Mouse (Mus musculus) embryonic stem cell, embryonic (primary cell): ENCODE data around the gene Ryr2.

Source experiments
- CTCF ChIA-PET, 4 experiments: fragments of 300-600 bp in 2 of 4; fragments of 350-600 bp in 2 of 4; sonication (Branson Sonifier 250); formaldehyde crosslinking; loops; one replicate each; lab custom pipeline; 2022; ENCODE audit warnings: inconsistent platforms in 2 of 4; lab: Charles Lee
- POLR2A ChIA-PET, 4 experiments: fragments of 300-600 bp in 2 of 4; fragments of 350-600 bp in 2 of 4; sonication (Branson Sonifier 250); formaldehyde crosslinking; loops; one replicate each; lab custom pipeline; 2022; ENCODE audit warnings: antibody characterized with exemption in 4 of 4, inconsistent platforms in 1 of 4; lab: Charles Lee

Gene Ryr2

GRCm38 (mm10) chr13:12103017-12103416, 3.7 kb downstream of the Ryr2 start:
- CTCF ChIA-PET = no interaction called here
- POLR2A ChIA-PET = interaction anchor here in 1 of 4 experiments (0.5 kb wide), 1 partner anchor 189 kb away, joined by 5 read pairs; no protein-coding TSS in a partner anchor

GRCm38 (mm10) chr13:12099446-12099845, 7.3 kb downstream of the Ryr2 start:
- POLR2A ChIA-PET = interaction anchor here in 1 of 4 experiments (0.6 kb wide), 1 partner anchor 173 kb away, joined by 3 read pairs; no protein-coding TSS in a partner anchor
- CTCF ChIA-PET = no interaction called here

DNA sequence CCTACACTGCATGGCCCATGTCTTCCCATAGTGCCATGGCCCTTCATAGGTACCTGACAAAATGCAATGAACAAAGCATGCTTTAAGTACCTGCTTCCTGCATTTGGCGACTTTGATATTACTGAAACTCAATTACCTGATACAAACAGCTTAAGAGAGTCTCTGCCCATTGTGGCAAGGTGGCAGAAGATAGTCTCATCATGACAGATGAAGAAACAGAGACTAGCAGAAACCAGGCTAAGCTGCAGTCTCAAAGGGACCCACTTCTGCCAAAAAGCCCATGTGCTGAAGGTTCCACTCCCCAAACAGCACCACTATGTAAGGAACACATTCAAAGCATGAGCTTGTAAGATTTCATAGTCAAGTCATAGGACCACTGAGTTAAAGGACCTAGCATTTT, 7.8 kb downstream of the Ryr2 start:
- CTCF ChIA-PET = interaction anchor here in 1 of 4 experiments (0.6 kb wide), 1 partner anchor 226 kb away, joined by 4 read pairs; no protein-coding TSS in a partner anchor

GRCm38 (mm10) chr13:12096382-12096932, 10.3 kb downstream of the Ryr2 start:
- POLR2A ChIA-PET = interaction anchor here in 1 of 4 experiments (0.6 kb wide), 1 partner anchor 170 kb away, joined by 5 read pairs; no protein-coding TSS in a partner anchor

More for the DNA sequence above, 7.8 kb downstream of the Ryr2 start:
- POLR2A ChIA-PET = interaction anchor here in 1 of 4 experiments (0.6 to 1.0 kb wide), 2 partner anchors 26 to 173 kb away, joined by 3 read pairs; no protein-coding TSS in a partner anchor

DNA sequence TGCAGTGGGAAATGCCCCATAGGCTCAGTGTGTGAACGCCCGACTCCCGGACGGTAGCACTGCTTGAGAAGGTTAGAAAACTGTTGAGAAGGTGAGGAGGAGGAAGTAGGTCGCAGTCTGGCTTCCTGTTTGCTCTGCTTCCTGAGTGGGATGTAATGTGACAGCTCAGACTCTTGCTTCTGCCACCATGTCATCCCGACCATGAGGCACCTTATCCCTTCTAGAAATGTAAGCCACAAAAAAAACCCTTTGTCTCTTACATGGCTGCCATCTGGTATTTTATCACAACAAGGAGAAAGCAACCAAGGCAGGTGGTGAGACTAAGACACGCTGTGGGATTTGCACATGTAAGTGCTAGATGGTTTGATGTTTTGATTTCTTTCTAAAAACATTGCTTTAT, 12.2 kb downstream of the Ryr2 start:
- CTCF ChIA-PET = interaction anchor here in 1 of 4 experiments (0.5 kb wide), 1 partner anchor 12 kb away, joined by 3 read pairs; the partner anchor contains the start of gene Ryr2

More at GRCm38 (mm10) chr13:12096382-12096932, 10.3 kb downstream of the Ryr2 start:
- CTCF ChIA-PET = no interaction called here

GRCm38 (mm10) chr13:12093146-12093545, 13.6 kb downstream of the Ryr2 start:
- POLR2A ChIA-PET = no interaction called here
- CTCF ChIA-PET = no interaction called here

More for the DNA sequence above, 12.2 kb downstream of the Ryr2 start:
- POLR2A ChIA-PET = no interaction called here

DNA sequence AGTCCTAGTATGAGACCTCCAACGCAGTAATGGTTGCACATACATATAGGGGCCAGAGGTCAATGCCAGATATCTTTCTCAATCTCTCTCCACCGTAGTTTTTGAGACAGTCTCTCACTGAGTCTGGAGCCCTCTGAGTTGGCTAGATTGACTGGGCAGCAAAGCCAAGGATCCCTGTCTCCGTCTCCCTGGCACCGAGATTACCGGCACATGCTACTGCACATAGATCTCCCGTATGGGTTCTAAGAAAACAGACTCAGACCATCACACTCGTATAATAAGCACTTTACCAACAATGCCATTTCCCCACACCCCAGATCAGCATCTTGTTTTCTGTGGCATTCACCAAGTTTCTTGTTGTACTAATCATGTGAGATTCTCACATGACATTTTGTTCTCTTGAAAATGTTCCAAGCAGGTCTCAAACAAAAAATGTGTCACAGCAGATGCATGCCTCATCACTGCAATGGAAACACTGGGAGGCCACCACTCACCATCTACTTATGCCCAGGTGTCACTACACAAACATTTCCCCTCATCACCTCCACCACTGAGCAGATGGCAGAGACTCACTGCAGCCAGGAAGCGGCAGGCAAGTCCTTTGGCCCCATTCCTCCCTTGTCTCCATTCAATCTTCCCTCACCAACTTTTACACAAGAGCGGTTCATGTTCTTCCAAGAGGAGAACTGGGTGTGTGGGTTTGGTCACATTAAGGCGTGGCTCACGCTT, 14.2 kb downstream of the Ryr2 start:
- ChIA-PET POLR2A (no interaction called here), CTCF (no interaction called here)

GRCm38 (mm10) chr13:12084112-12084475, 22.7 kb downstream of the Ryr2 start:
- CTCF ChIA-PET = interaction anchor here in 1 of 4 experiments (1.0 kb wide), 1 partner anchor 11 kb away, joined by 3 read pairs; no protein-coding TSS in a partner anchor
- POLR2A ChIA-PET = no interaction called here

GRCm38 (mm10) chr13:12083443-12084111, 23.2 kb downstream of the Ryr2 start:
- POLR2A ChIA-PET = no interaction called here
- CTCF ChIA-PET = interaction anchor here in 1 of 4 experiments (1.0 kb wide), 1 partner anchor 11 kb away, joined by 3 read pairs; no protein-coding TSS in a partner anchor

DNA sequence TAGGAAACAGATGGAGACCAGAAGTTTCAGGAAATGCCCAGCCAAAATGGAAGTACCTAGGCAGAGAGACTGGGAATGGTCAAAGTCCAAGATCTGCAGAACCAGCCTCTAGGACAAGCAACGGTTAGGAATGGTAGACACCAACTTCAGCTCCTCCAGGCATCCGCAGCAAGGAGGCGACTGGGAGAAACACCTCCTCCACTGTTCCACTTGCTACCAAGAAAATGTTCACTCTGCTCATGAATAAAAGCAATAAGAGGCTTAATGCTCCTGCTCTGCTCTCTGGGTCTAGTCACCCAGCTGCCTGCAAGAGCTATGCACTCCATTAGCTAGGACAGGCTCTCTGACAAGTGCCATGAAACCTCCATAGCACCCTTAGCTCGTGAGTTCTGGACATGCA, 26.2 kb downstream of the Ryr2 start:
- CTCF ChIA-PET = interaction anchor here in 1 of 4 experiments (0.6 kb wide), 1 partner anchor 318 kb away, joined by 3 read pairs; no protein-coding TSS in a partner anchor
- POLR2A ChIA-PET = no interaction called here

GRCm38 (mm10) chr13:12079536-12079935, 27.2 kb downstream of the Ryr2 start:
- POLR2A ChIA-PET = interaction anchor here in 1 of 4 experiments (0.7 kb wide), 1 partner anchor 8 kb away, joined by 7 read pairs; no protein-coding TSS in a partner anchor
- CTCF ChIA-PET = no interaction called here

DNA sequence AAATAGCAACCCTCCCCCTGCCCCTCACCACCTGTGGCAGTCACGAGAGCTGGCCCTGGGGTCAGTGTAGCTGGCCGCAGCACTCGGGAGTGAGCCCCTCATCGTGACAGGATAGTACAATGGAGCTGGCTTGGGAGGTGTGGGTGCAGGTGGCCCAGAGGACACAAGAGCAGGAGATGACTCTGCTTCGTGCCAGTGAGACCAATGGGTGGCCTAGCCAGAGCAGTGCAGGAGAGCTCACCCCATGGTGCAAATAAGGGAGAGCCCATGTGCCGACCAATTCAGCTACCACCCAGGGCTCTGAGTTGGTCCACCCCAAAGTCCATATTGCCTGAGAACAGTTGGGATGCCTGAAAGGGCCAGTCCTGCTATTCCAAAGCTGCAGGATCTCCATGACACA, 31.8 kb downstream of the Ryr2 start:
- CTCF ChIA-PET = no interaction called here
- POLR2A ChIA-PET = interaction anchor here in 1 of 4 experiments (0.7 kb wide), 1 partner anchor 235 kb away, joined by 3 read pairs; no protein-coding TSS in a partner anchor

GRCm38 (mm10) chr13:12072571-12072970, 34.2 kb downstream of the Ryr2 start:
- POLR2A ChIA-PET = interaction anchor here in 2 of 4 experiments (1.0 to 1.6 kb wide), 5 partner anchors 13 to 104 kb away, joined by 3 to 4 read pairs (median 4); no protein-coding TSS in a partner anchor
- CTCF ChIA-PET = interaction anchor here in 2 of 4 experiments (0.7 to 1.3 kb wide), 3 partner anchors 11 to 197 kb away, joined by 3 to 4 read pairs (median 3); no protein-coding TSS in a partner anchor

- ChIA-PET POLR2A (interaction anchor here in 1 of 4 experiments (1.3 to 1.6 kb wide), 2 partner anchors 13 to 16 kb away, joined by 3 to 4 read pairs; no protein-coding TSS in a partner anchor), CTCF (interaction anchor here in 2 of 4 experiments (1.2 to 1.3 kb wide), 2 partner anchors 15 to 197 kb away, joined by 3 to 4 read pairs; no protein-coding TSS in a partner anchor)
These were observed 34.6 kb downstream of the Ryr2 start for GRCm38 (mm10) chr13:12072112-12072511.

- CTCF ChIA-PET = interaction anchor here in 1 of 4 experiments (1.0 kb wide), 1 partner anchor 13 kb away, joined by 3 read pairs; no protein-coding TSS in a partner anchor
- POLR2A ChIA-PET = no interaction called here
These were observed 36.3 kb downstream of the Ryr2 start for GRCm38 (mm10) chr13:12070157-12071129.

DNA sequence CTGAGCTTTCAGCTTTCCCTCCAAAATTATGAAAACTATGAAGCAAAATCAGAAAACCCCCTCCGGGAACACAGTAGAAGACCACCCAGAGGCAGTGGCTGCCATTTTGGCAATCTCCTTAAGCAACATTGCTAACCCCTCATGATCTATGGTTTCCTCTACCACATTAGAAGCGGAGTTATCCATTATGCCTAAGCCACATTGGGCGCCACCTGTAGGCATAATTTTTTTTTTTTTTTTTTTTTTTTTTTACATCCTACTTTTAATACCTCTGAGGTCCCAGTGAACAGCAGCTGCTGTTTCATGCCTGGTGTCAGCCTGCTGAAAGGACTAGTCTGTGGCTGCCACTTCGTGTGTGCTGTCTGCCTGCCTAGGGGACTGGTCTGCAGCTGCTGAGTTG, 42.2 kb downstream of the Ryr2 start:
- CTCF ChIA-PET = interaction anchor here (0.6 to 1.0 kb wide), 7 partner anchors 145 to 373 kb away, joined by 3 to 16 read pairs (median 4); no protein-coding TSS in a partner anchor

DNA sequence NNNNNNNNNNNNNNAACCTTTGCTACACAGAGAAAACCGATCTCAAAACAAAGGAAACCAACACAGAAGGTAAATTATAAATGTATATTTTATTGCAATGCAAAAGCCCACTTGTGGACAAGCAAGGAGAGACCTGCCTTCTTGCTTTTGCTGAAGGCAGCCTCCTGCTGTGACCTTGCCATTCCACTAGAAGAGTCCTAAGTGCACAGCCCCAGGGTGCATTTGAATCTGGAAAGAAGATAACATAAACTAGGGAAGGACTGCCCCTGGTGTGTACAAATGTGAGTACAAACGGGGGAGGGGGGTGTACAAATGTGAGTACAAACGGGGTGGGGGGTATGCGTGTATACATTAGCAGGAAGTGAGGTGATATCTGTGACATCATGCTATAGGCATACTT, 43.2 kb downstream of the Ryr2 start:
- ChIA-PET CTCF (no interaction called here), POLR2A (interaction anchor here in 1 of 4 experiments (0.6 kb wide), 1 partner anchor 10 kb away, joined by 3 read pairs; no protein-coding TSS in a partner anchor)

More for the DNA sequence above, 42.2 kb downstream of the Ryr2 start:
- POLR2A ChIA-PET = interaction anchor here in 1 of 4 experiments (0.6 to 0.7 kb wide), 4 partner anchors 87 to 200 kb away, joined by 3 to 6 read pairs (median 4); no protein-coding TSS in a partner anchor
